Comparison of ENCODE assay signal across 8 mouse cellular contexts in genomic region chr14:13960482-13961325, GRCm38 (mm10). TPM values are rescaled to one million over a fixed set of nuclear protein-coding genes. Genes with fewer than 3 reads are reported as not detected.
DNase-seq lines count a peak whose midpoint lies in the region; ATAC-seq and TF ChIP-seq lines count a peak whose summit lies in the region.

No protein-coding gene starts in this region.

- peak overlapping the region; percentile 100 for H3K9ac ChIP-seq in hindbrain, embryonic 16.5 days (ENCODE audit: low read depth, low read length)

- no peaks in the 10 kb centered on the region for H3K9me3 ChIP-seq in hindbrain, embryonic 16.5 days (ENCODE audit: control insufficient read depth, low read length)

- peaks cover 19% of the 10 kb centered on the region for H3K4me1 ChIP-seq in hindbrain, embryonic 16.5 days (ENCODE audit: control insufficient read depth, insufficient read depth, low read depth, low read length)

- no peaks in the 10 kb centered on the region for H3K27me3 ChIP-seq in hindbrain, embryonic 16.5 days (replicated peaks; ENCODE audit: control insufficient read depth, insufficient read depth, low read length)

- whole genome bisulfite sequencing in hindbrain, embryonic 16.5 days: under 1% methylated on average over 63 of the region's 75 CpGs

- H3K4me2 ChIP-seq in hindbrain, embryonic 16.5 days (ENCODE audit: low read length): peak overlapping the region; percentile 78

- ATAC-seq in hindbrain, embryonic 16.5 days: peak; percentile 88
- ATAC-seq in megakaryocyte progenitor cell, adult 5-6 weeks (replicated peaks; ENCODE audit: poor library complexity): peak; percentile 58

- DNase-seq in ZHBTc4 (ENCODE audit: low read depth, low spot score): peak; percentile 83
- DNase-seq in cerebellum, postnatal 4 days (ENCODE audit: low spot score in 2 of 2): peak; percentile 38 to 67
- DNase-seq in gastrocnemius, adult 2 months: peak; percentile 82
- DNase-seq in left cerebral cortex, postnatal 14 days (ENCODE audit: low spot score in 2 of 2): peak; percentile 40 to 69
- peak; percentile 64 to 69 for DNase-seq in right cerebral cortex, postnatal 10 days (ENCODE audit: low spot score in 2 of 2)
- peak; percentile 75 for DNase-seq in yolk sac, embryonic 10.5 days (ENCODE audit: low spot score)

- peak overlapping the region; percentile 97 for H3K4me3 ChIP-seq in gastrocnemius, adult 2 months
- peak overlapping the region; percentile 98 for H3K4me3 ChIP-seq in hindbrain, embryonic 16.5 days (ENCODE audit: low read length)

- no peaks in the 10 kb centered on the region for H3K36me3 ChIP-seq in hindbrain, embryonic 16.5 days (ENCODE audit: control insufficient read depth, insufficient read depth, low read length)

- intact Hi-C loops in gastrocnemius, adult 2 months (cut with DNase I): loop anchor here (5.0 kb wide), 3 partner anchors 52 to 162 kb away; partner anchors contain the start of gene Psmd6
- intact Hi-C loops in left cerebral cortex, postnatal 14 days (cut with DNase I): loop anchor here (5.0 kb wide), 2 partner anchors 52 to 137 kb away; no protein-coding TSS in a partner anchor

- TF ChIP-seq CTCF in gastrocnemius, adult 2 months (IDR thresholded peaks at IDR 0.05): no peak; the same call in 1 of the 2 replicates

- H3K27ac ChIP-seq in gastrocnemius, adult 2 months: peak overlapping the region; percentile 95
- H3K27ac ChIP-seq in hindbrain, embryonic 16.5 days (ENCODE audit: low read depth, low read length): peak overlapping the region; percentile 86

RNA-seq across cellular contexts. Expression of gene Atxn7, which starts 0.5 kb away (rescaled TPM):
- 10 to 100 TPM; 18.1 to 20.5 TPM for total RNA-seq in gastrocnemius, adult 2 months (2021)
- 3.1 and 3.3 TPM in 2 replicates for polyA plus RNA-seq in hindbrain, embryonic 16.5 days (2015; fragmentation: Nextera tagmentation; extraction: Ambion mirVana)
- 10 to 100 TPM; 20.0 to 20.3 TPM for total RNA-seq in left cerebral cortex, postnatal 14 days (2021)
- total RNA-seq in megakaryocyte progenitor cell, adult 5-6 weeks (2015): 13.4 and 16.0 TPM in 2 replicates
- total RNA-seq in megakaryocyte progenitor cell, adult 5-6 weeks (2017): 14.6 and 14.8 TPM in 2 replicates

RNA-seq across cellular contexts. Expression of gene Thoc7, which starts 0.9 kb away (rescaled TPM):
- total RNA-seq in gastrocnemius, adult 2 months (2021): 100 to 1,000 TPM; 125 to 155 TPM
- 158 and 160 TPM in 2 replicates for polyA plus RNA-seq in hindbrain, embryonic 16.5 days (2015; fragmentation: Nextera tagmentation; extraction: Ambion mirVana)
- 100 to 1,000 TPM in 1 of 2 experiments, 10 to 100 TPM in 1; 97.1 to 102 TPM for total RNA-seq in left cerebral cortex, postnatal 14 days (2021)
- 296 and 301 TPM in 2 replicates for total RNA-seq in megakaryocyte progenitor cell, adult 5-6 weeks (2015)
- total RNA-seq in megakaryocyte progenitor cell, adult 5-6 weeks (2017): 248 and 345 TPM in 2 replicates

RNA-seq across cellular contexts. Expression of gene Gm281, which starts 46.4 kb away (rescaled TPM):
- total RNA-seq in gastrocnemius, adult 2 months (2021): not detected
- 0.05 TPM in 1 of 2 replicates, not detected in the other for polyA plus RNA-seq in hindbrain, embryonic 16.5 days (2015; fragmentation: Nextera tagmentation; extraction: Ambion mirVana)
- total RNA-seq in left cerebral cortex, postnatal 14 days (2021): not detected
- total RNA-seq in megakaryocyte progenitor cell, adult 5-6 weeks (2015): not detected in 2 replicates
- total RNA-seq in megakaryocyte progenitor cell, adult 5-6 weeks (2017): not detected in 2 replicates

Comparison
In these comparisons a context has a peak if more than half of its experiments do, and no peak if none do; other contexts are left out.
1. Peak in every context shown above with its lines: DNase-seq, ATAC-seq, H3K4me3 ChIP-seq and H3K27ac ChIP-seq.